Mouse (Mus musculus): ENCODE results near the gene Gpr27. TPM values are rescaled to one million over a fixed set of nuclear protein-coding genes. Genes with fewer than 3 reads are reported as not detected.
A peak's percentile ranks its signal among the peaks of the same experiment; 100 is the strongest.

Gene Gpr27
- polyA plus RNA-seq, 1 experiment from 2014 or later = 2.1 TPM

GRCm38 (mm10) chr6:99726576-99727303 lies 34.3 kb downstream of the Gpr27 start:
- Histone ChIP-seq H3K9me3 (no peaks in the 10 kb centered on the region), H3K4me1 (peaks cover 14% of the 10 kb centered on the region), H3K4me3 (peak overlapping the region; percentile 64), H3K27me3 (replicated peaks; ENCODE audit: low read depth, poor library complexity, severe bottlenecking) (peaks cover 87% of the 10 kb centered on the region), H3K36me3 (replicated peaks) (no peaks in the 10 kb centered on the region), H3K27ac (replicated peaks) (peak overlapping the region; percentile 57)
- DNase-seq (ENCODE audit: low spot score) = peak; percentile 42
- 2% methylated on average over 22 of the region's 22 CpGs for WGBS

GRCm38 (mm10) chr6:99729853-99730252 lies 37.4 kb downstream of the Gpr27 start:
- no peak overlapping the region for H3K27ac ChIP-seq (replicated peaks)
- H3K27me3 ChIP-seq (replicated peaks; ENCODE audit: low read depth, poor library complexity, severe bottlenecking) = peaks cover 65% of the 10 kb centered on the region
- peaks cover 14% of the 10 kb centered on the region for H3K4me1 ChIP-seq
- DNase-seq (ENCODE audit: low spot score) = no peak
- 87% methylated on average over 4 of the region's 4 CpGs for WGBS
- H3K9me3 ChIP-seq = no peaks in the 10 kb centered on the region
- no peak overlapping the region for H3K4me3 ChIP-seq
- H3K36me3 ChIP-seq (replicated peaks) = no peaks in the 10 kb centered on the region

GRCm38 (mm10) chr6:99731926-99732325 lies 39.4 kb downstream of the Gpr27 start:
- Histone ChIP-seq H3K4me1 (peaks cover under 1% of the 10 kb centered on the region; the same call in 1 of the 2 replicates), H3K27ac (replicated peaks) (no peak overlapping the region), H3K36me3 (replicated peaks) (no peaks in the 10 kb centered on the region), H3K9me3 (no peaks in the 10 kb centered on the region), H3K4me3 (no peak overlapping the region), H3K27me3 (replicated peaks; ENCODE audit: low read depth, poor library complexity, severe bottlenecking) (peaks cover 50% of the 10 kb centered on the region)
- WGBS = 82% methylated on average over 4 of the region's 4 CpGs
- no peak for DNase-seq (ENCODE audit: low spot score)

GRCm38 (mm10) chr6:99732673-99733072 lies 40.2 kb downstream of the Gpr27 start:
- no peak overlapping the region for H3K27ac ChIP-seq (replicated peaks)
- H3K9me3 ChIP-seq = no peaks in the 10 kb centered on the region
- no peak overlapping the region for H3K4me3 ChIP-seq
- 87% methylated on average over 8 of the region's 8 CpGs for WGBS
- no peak for DNase-seq (ENCODE audit: low spot score)
- H3K4me1 ChIP-seq = no peaks in the 10 kb centered on the region
- H3K36me3 ChIP-seq (replicated peaks) = no peaks in the 10 kb centered on the region
- H3K27me3 ChIP-seq (replicated peaks; ENCODE audit: low read depth, poor library complexity, severe bottlenecking) = peaks cover 43% of the 10 kb centered on the region

- no peak for DNase-seq (ENCODE audit: low spot score)
- Histone ChIP-seq H3K36me3 (replicated peaks) (no peaks in the 10 kb centered on the region), H3K4me1 (no peaks in the 10 kb centered on the region), H3K27ac (replicated peaks) (no peak overlapping the region), H3K9me3 (no peaks in the 10 kb centered on the region), H3K4me3 (no peak overlapping the region), H3K27me3 (replicated peaks; ENCODE audit: low read depth, poor library complexity, severe bottlenecking) (peaks cover 23% of the 10 kb centered on the region)
- 83% methylated on average over 5 of the region's 5 CpGs for whole genome bisulfite sequencing
Measured at GRCm38 (mm10) chr6:99734666-99735065, 42.2 kb downstream of the Gpr27 start.

GRCm38 (mm10) chr6:99742866-99743265 lies 50.4 kb downstream of the Gpr27 start:
- Histone ChIP-seq H3K4me1 (no peaks in the 10 kb centered on the region), H3K27me3 (replicated peaks; ENCODE audit: low read depth, poor library complexity, severe bottlenecking) (no peaks in the 10 kb centered on the region), H3K27ac (replicated peaks) (no peak overlapping the region), H3K36me3 (replicated peaks) (no peaks in the 10 kb centered on the region), H3K4me3 (no peak overlapping the region), H3K9me3 (no peaks in the 10 kb centered on the region)
- WGBS = 82% methylated on average over 3 of the region's 3 CpGs
- DNase-seq (ENCODE audit: low spot score) = no peak

Other genes with a start within 250 kb of the Gpr27 start
- gene Foxp1, start 170.0 kb upstream of the Gpr27 start, polyA plus RNA-seq (2016; fragmentation: Nextera tagmentation; extraction: Ambion mirVana) = 88.5 and 107 TPM in 2 replicates
- 14.2 and 16.5 TPM in 2 replicates for gene Eif4e3, start 25.9 kb upstream of the Gpr27 start, polyA plus RNA-seq (2016; fragmentation: Nextera tagmentation; extraction: Ambion mirVana)
- 3.1 and 4.5 TPM in 2 replicates for gene Gm20696, start 25.9 kb upstream of the Gpr27 start, polyA plus RNA-seq (2016; fragmentation: Nextera tagmentation; extraction: Ambion mirVana)
- 0.14 and 0.34 TPM in 2 replicates for gene Prok2, start 33.7 kb downstream of the Gpr27 start, polyA plus RNA-seq (2016; fragmentation: Nextera tagmentation; extraction: Ambion mirVana)